ENCODE assay signal across 12 mouse cellular contexts in the genomic region with DNA sequence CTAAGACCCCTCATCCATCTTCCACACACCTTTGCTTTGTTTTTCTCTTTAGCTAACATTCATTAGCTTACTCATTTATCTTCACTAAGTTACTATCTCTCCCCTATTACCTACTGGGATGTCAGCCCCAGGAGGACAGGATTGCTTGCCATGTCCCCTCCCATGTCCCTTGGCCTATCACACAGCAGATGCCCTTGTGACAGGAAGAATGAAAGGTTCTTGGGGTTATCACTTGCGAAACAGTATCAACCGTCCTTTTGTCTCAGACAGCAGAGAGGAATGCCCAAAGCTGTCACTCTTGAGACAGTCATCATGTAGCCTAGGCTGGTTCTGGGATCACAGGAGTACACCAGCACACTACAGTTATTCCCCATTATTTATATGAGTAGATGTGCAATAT. TPM values are rescaled to one million over a fixed set of nuclear protein-coding genes. Genes with fewer than 3 reads are reported as not detected.
DNase-seq lines count a peak whose midpoint lies in the region; ATAC-seq lines count a peak whose summit lies in the region.
"Had no signal": no experiment of that assay in that cellular context is flagged by ENCODE, and none has a peak within 500 bp of the region (broad histone marks: within the 10 kb centered on the region; RNA-seq: fewer than 3 reads in every experiment).

No protein-coding gene starts in this region.

- H3K4me1 ChIP-seq in hindbrain, embryonic 12.5 days: peaks cover 57% of the 10 kb centered on the region
- peaks cover 43% of the 10 kb centered on the region for H3K4me1 ChIP-seq in hindbrain, embryonic 16.5 days (ENCODE audit: control insufficient read depth, insufficient read depth, low read depth, low read length)
- H3K4me1 ChIP-seq in embryonic facial prominence, embryonic 14.5 days (ENCODE audit: control insufficient read depth, insufficient read depth, low read length): peaks cover 41% of the 10 kb centered on the region
- peaks cover 44% of the 10 kb centered on the region for H3K4me1 ChIP-seq in limb, embryonic 10.5 days
- H3K4me1 ChIP-seq in megakaryocyte, embryonic 14.5 days: peaks cover 81% of the 10 kb centered on the region
- peaks cover 13% of the 10 kb centered on the region; the same call in 1 of the 2 replicates for H3K4me1 ChIP-seq in forebrain, embryonic 11.5 days (replicated peaks; ENCODE audit: control insufficient read depth, insufficient read depth, low read length)

- H3K27ac ChIP-seq in hindbrain, embryonic 12.5 days: peak overlapping the region; percentile 44; the same call in 1 of the 2 replicates
- H3K27ac ChIP-seq in hindbrain, embryonic 16.5 days (ENCODE audit: low read depth, low read length): no peak overlapping the region
- H3K27ac ChIP-seq in embryonic facial prominence, embryonic 14.5 days (replicated peaks; ENCODE audit: low read depth, low read length): peak overlapping the region; percentile 30
- H3K27ac ChIP-seq in limb, embryonic 10.5 days: 0 out of 2 replicates have a peak overlapping the region, but pooled peaks have one; percentile 14
- no peak overlapping the region for H3K27ac ChIP-seq in forebrain, embryonic 11.5 days (ENCODE audit: low read depth, low read length)

- no peak overlapping the region for H3K4me3 ChIP-seq in hindbrain, embryonic 12.5 days
- H3K4me3 ChIP-seq in hindbrain, embryonic 16.5 days (ENCODE audit: low read length): no peak overlapping the region
- H3K4me3 ChIP-seq in embryonic facial prominence, embryonic 14.5 days (ENCODE audit: low read depth, low read length): no peak overlapping the region
- no peak overlapping the region for H3K4me3 ChIP-seq in limb, embryonic 10.5 days
- peak overlapping the region; percentile 50 for H3K4me3 ChIP-seq in megakaryocyte, embryonic 14.5 days (replicated peaks)
- H3K4me3 ChIP-seq in forebrain, embryonic 11.5 days (ENCODE audit: low read depth, low read length): no peak overlapping the region

- 45% methylated on average over 2 of the region's 2 CpGs for WGBS in hindbrain, embryonic 12.5 days
- 61% methylated on average over 2 of the region's 2 CpGs for WGBS in hindbrain, embryonic 16.5 days
- 70% methylated on average over 2 of the region's 2 CpGs for WGBS in embryonic facial prominence, embryonic 14.5 days
- 36% methylated on average over 2 of the region's 2 CpGs for WGBS in limb, embryonic 10.5 days
- 80% methylated on average over 2 of the region's 2 CpGs for WGBS in forebrain, embryonic 11.5 days

- H3K9ac ChIP-seq in hindbrain, embryonic 12.5 days: no peak overlapping the region
- H3K9ac ChIP-seq in hindbrain, embryonic 16.5 days (ENCODE audit: low read depth, low read length): no peak overlapping the region
- no peak overlapping the region for H3K9ac ChIP-seq in embryonic facial prominence, embryonic 14.5 days (ENCODE audit: low read depth, low read length)
- no peak overlapping the region for H3K9ac ChIP-seq in forebrain, embryonic 11.5 days (ENCODE audit: low read length)

- H3K36me3 ChIP-seq in hindbrain, embryonic 12.5 days: no peaks in the 10 kb centered on the region
- H3K36me3 ChIP-seq in hindbrain, embryonic 16.5 days (ENCODE audit: control insufficient read depth, insufficient read depth, low read length): no peaks in the 10 kb centered on the region
- H3K36me3 ChIP-seq in embryonic facial prominence, embryonic 14.5 days (ENCODE audit: control insufficient read depth, insufficient read depth, low read length): no peaks in the 10 kb centered on the region
- H3K36me3 ChIP-seq in limb, embryonic 10.5 days: no peaks in the 10 kb centered on the region
- H3K36me3 ChIP-seq in megakaryocyte, embryonic 14.5 days (replicated peaks; ENCODE audit: low read length): peaks cover 26% of the 10 kb centered on the region
- H3K36me3 ChIP-seq in forebrain, embryonic 11.5 days (ENCODE audit: control insufficient read depth, insufficient read depth, low read length): no peaks in the 10 kb centered on the region

- ATAC-seq in hindbrain, embryonic 12.5 days (ENCODE audit: low FRiP score): no peak
- ATAC-seq in hindbrain, embryonic 16.5 days: no peak
- ATAC-seq in embryonic facial prominence, embryonic 14.5 days (ENCODE audit: low read depth): no peak
- ATAC-seq in forebrain, embryonic 11.5 days (replicated peaks; ENCODE audit: low FRiP score): no peak
- ATAC-seq: CD4-positive, CD25-positive, alpha-beta regulatory T cell, adult 4 months had no signal

- H3K27me3 ChIP-seq in hindbrain, embryonic 12.5 days: no peaks in the 10 kb centered on the region
- no peaks in the 10 kb centered on the region for H3K27me3 ChIP-seq in hindbrain, embryonic 16.5 days (replicated peaks; ENCODE audit: control insufficient read depth, insufficient read depth, low read length)
- H3K27me3 ChIP-seq in embryonic facial prominence, embryonic 14.5 days (replicated peaks; ENCODE audit: control insufficient read depth, insufficient read depth, low read length): no peaks in the 10 kb centered on the region
- no peaks in the 10 kb centered on the region for H3K27me3 ChIP-seq in limb, embryonic 10.5 days (ENCODE audit: low read depth, poor library complexity, severe bottlenecking)
- H3K27me3 ChIP-seq in megakaryocyte, embryonic 14.5 days (replicated peaks): no peaks in the 10 kb centered on the region
- H3K27me3 ChIP-seq in forebrain, embryonic 11.5 days (ENCODE audit: control insufficient read depth, insufficient read depth, low read length): no peaks in the 10 kb centered on the region

- H3K4me2 ChIP-seq in hindbrain, embryonic 12.5 days (replicated peaks): no peak overlapping the region
- no peak overlapping the region for H3K4me2 ChIP-seq in hindbrain, embryonic 16.5 days (ENCODE audit: low read length)
- H3K4me2 ChIP-seq in embryonic facial prominence, embryonic 14.5 days (ENCODE audit: low read depth, low read length): no peak overlapping the region
- no peak overlapping the region for H3K4me2 ChIP-seq in forebrain, embryonic 11.5 days (ENCODE audit: low read depth, low read length, severe bottlenecking)

- DNase-seq in embryonic facial prominence, embryonic 14.5 days (ENCODE audit: low spot score): no peak
- no peak for DNase-seq in limb, embryonic 10.5 days (ENCODE audit: low spot score)
- no peak for DNase-seq in forebrain, embryonic 11.5 days (ENCODE audit: low spot score)
- no peak for DNase-seq in spleen, postnatal 10 days (ENCODE audit: low spot score in 2 of 2)
- DNase-seq in adrenal gland, adult 18-20 months (ENCODE audit: low spot score in 2 of 2): no peak
- DNase-seq: cerebellum, adult 18-20 months; kidney, postnatal 36 days; lung, adult 18-20 months had no signal

- no peaks in the 10 kb centered on the region for H3K9me3 ChIP-seq in hindbrain, embryonic 12.5 days (replicated peaks)
- no peaks in the 10 kb centered on the region for H3K9me3 ChIP-seq in hindbrain, embryonic 16.5 days (ENCODE audit: control insufficient read depth, low read length)
- no peaks in the 10 kb centered on the region for H3K9me3 ChIP-seq in embryonic facial prominence, embryonic 14.5 days (ENCODE audit: control insufficient read depth, low read length)
- H3K9me3 ChIP-seq in limb, embryonic 10.5 days (replicated peaks): no peaks in the 10 kb centered on the region
- H3K9me3 ChIP-seq in megakaryocyte, embryonic 14.5 days: no peaks in the 10 kb centered on the region
- no peaks in the 10 kb centered on the region for H3K9me3 ChIP-seq in forebrain, embryonic 11.5 days (ENCODE audit: control insufficient read depth, low read length)

RNA-seq across cellular contexts. Expression of a gene that starts 35.1 kb away (rescaled TPM):
- 57.8 and 60.5 TPM in 2 replicates for polyA plus RNA-seq in hindbrain, embryonic 12.5 days (2016; fragmentation: Nextera tagmentation; extraction: Ambion mirVana)
- polyA plus RNA-seq in hindbrain, embryonic 16.5 days (2015; fragmentation: Nextera tagmentation; extraction: Ambion mirVana): 10.3 and 11.1 TPM in 2 replicates
- polyA plus RNA-seq in embryonic facial prominence, embryonic 14.5 days (2014; fragmentation: Nextera tagmentation; extraction: Ambion mirVana): 23.4 and 28.9 TPM in 2 replicates
- polyA plus RNA-seq in limb, embryonic 10.5 days (2016; fragmentation: Nextera tagmentation; extraction: Ambion mirVana): 13.4 and 18.8 TPM in 2 replicates
- 53.6 and 62.1 TPM in 2 replicates for polyA plus RNA-seq in megakaryocyte, embryonic 14.5 days (2012; ENCODE audit: insufficient read depth, low replicate concordance)
- polyA plus RNA-seq in forebrain, embryonic 11.5 days (2014; fragmentation: Nextera tagmentation; extraction: Ambion mirVana): 49.7 and 58.9 TPM in 2 replicates
- total RNA-seq in adrenal gland, adult 18-20 months (2021): 100 to 1,000 TPM; 106 to 124 TPM

Comparison
In these comparisons a context has a peak if more than half of its experiments do, and no peak if none do; other contexts are left out.
1. H3K27ac ChIP-seq: peak in hindbrain, embryonic 12.5 days (single experiment), embryonic facial prominence, embryonic 14.5 days (single experiment) and limb, embryonic 10.5 days (single experiment); none in hindbrain, embryonic 16.5 days (single experiment) and forebrain, embryonic 11.5 days (single experiment).